ENCODE assay signal across 11 mouse cellular contexts in the genomic region with DNA sequence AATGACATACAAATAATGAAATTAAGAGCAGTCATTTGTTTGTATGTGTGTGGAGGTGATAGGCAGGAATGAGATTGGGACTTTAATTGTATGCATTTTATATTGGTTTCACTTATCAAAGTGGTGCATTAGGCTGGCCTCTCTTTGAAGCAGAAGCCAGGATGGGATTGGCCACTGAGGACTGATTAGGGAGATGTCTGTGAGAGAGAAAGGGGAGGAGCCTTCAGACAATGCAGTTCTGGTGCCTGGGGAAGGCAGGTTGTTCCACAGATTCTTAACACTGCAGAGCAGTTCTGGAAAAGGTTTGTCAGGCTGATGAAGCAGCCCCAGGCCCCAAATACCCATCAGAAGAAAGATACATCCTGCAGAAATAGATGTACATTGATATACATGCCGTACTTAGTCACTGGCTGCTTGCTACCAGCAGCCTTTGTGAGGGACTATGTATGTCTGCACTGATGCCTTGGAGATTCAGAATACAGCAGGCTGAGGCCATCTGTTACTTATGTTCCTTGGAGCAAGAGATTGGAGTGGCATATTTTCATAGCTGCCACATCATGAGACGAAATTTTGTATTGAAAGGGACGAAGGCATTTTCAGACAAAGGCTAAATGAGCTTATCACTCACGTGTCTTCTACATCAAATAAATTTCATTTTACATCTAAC. TPM values are rescaled to one million over a fixed set of nuclear protein-coding genes. Genes with fewer than 3 reads are reported as not detected.
DNase-seq lines count a peak whose midpoint lies in the region; ATAC-seq and TF ChIP-seq lines count a peak whose summit lies in the region.
"Had no signal": no experiment of that assay in that cellular context is flagged by ENCODE, and none has a peak within 500 bp of the region (broad histone marks: within the 10 kb centered on the region; RNA-seq: fewer than 3 reads in every experiment).

No protein-coding gene starts in this region.

- H3K4me3 ChIP-seq in forebrain, embryonic 11.5 days (ENCODE audit: low read depth, low read length), result no peak overlapping the region
- no peak overlapping the region for H3K4me3 ChIP-seq in forebrain, embryonic 10.5 days
- H3K4me3 ChIP-seq in hindbrain, postnatal 0 days (ENCODE audit: low read length), result no peak overlapping the region
- no peak overlapping the region for H3K4me3 ChIP-seq in neural tube, embryonic 14.5 days (ENCODE audit: low read depth, low read length)
- H3K4me3 ChIP-seq: gastrocnemius, adult 2 months; limb, embryonic 12.5 days had no signal

- ATAC-seq in forebrain, embryonic 11.5 days (replicated peaks; ENCODE audit: low FRiP score), result 0 out of 2 replicates have a peak, but pooled peaks have one; percentile 63
- ATAC-seq in hindbrain, postnatal 0 days, result peak; percentile 80
- ATAC-seq in neural tube, embryonic 14.5 days (ENCODE audit: low read depth), result peak; percentile 91

- H3K4me1 ChIP-seq in forebrain, embryonic 11.5 days (replicated peaks; ENCODE audit: control insufficient read depth, insufficient read depth, low read length), result no peaks in the 10 kb centered on the region
- 0 out of 2 replicates have a peak, but pooled peaks cover 3% of the 10 kb centered on the region for H3K4me1 ChIP-seq in forebrain, embryonic 10.5 days
- H3K4me1 ChIP-seq in hindbrain, postnatal 0 days (ENCODE audit: insufficient read depth, low read length), result no peaks in the 10 kb centered on the region
- no peaks in the 10 kb centered on the region for H3K4me1 ChIP-seq in neural tube, embryonic 14.5 days (ENCODE audit: control insufficient read depth, insufficient read depth, low read length)
- H3K4me1 ChIP-seq: limb, embryonic 12.5 days had no signal

- H3K9ac ChIP-seq in forebrain, embryonic 11.5 days (ENCODE audit: low read length), result no peak overlapping the region
- no peak overlapping the region for H3K9ac ChIP-seq in hindbrain, postnatal 0 days (replicated peaks; ENCODE audit: low read length)
- H3K9ac ChIP-seq in neural tube, embryonic 14.5 days (replicated peaks; ENCODE audit: low read depth, low read length), result no peak overlapping the region
- H3K9ac ChIP-seq: limb, embryonic 12.5 days had no signal

- H3K36me3 ChIP-seq in forebrain, embryonic 11.5 days (ENCODE audit: control insufficient read depth, insufficient read depth, low read length), result no peaks in the 10 kb centered on the region
- H3K36me3 ChIP-seq in forebrain, embryonic 10.5 days (replicated peaks), result no peaks in the 10 kb centered on the region
- H3K36me3 ChIP-seq in hindbrain, postnatal 0 days (ENCODE audit: insufficient read depth, low read length), result no peaks in the 10 kb centered on the region
- H3K36me3 ChIP-seq in neural tube, embryonic 14.5 days (ENCODE audit: control insufficient read depth, insufficient read depth, low read length), result no peaks in the 10 kb centered on the region
- H3K36me3 ChIP-seq: limb, embryonic 12.5 days had no signal

- H3K27me3 ChIP-seq in forebrain, embryonic 11.5 days (ENCODE audit: control insufficient read depth, insufficient read depth, low read length), result no peaks in the 10 kb centered on the region
- no peaks in the 10 kb centered on the region; the same call in 1 of the 2 replicates for H3K27me3 ChIP-seq in forebrain, embryonic 10.5 days (ENCODE audit: poor library complexity, severe bottlenecking)
- no peaks in the 10 kb centered on the region for H3K27me3 ChIP-seq in hindbrain, postnatal 0 days (ENCODE audit: insufficient read depth, low read length)
- no peaks in the 10 kb centered on the region for H3K27me3 ChIP-seq in neural tube, embryonic 14.5 days (ENCODE audit: control insufficient read depth, insufficient read depth, low read length)

- H3K27ac ChIP-seq in forebrain, embryonic 11.5 days (ENCODE audit: low read depth, low read length), result peak overlapping the region; percentile 41; the same call in 1 of the 2 replicates
- no peak overlapping the region for H3K27ac ChIP-seq in forebrain, embryonic 10.5 days
- H3K27ac ChIP-seq in hindbrain, postnatal 0 days, result peak overlapping the region; percentile 70; the same call in 1 of the 2 replicates
- H3K27ac ChIP-seq in neural tube, embryonic 14.5 days (ENCODE audit: low read depth, low read length), result peak overlapping the region; percentile 78
- H3K27ac ChIP-seq: gastrocnemius, adult 2 months; limb, embryonic 12.5 days; macrophage had no signal

- DNase-seq in forebrain, embryonic 11.5 days (ENCODE audit: low spot score), result no peak
- no peak for DNase-seq in forebrain, embryonic 10.5 days (ENCODE audit: extremely low spot score, low spot score)
- peak; percentile 21 to 37 for DNase-seq in cerebellum, postnatal 25 days
- DNase-seq in hindbrain, postnatal 0 days (ENCODE audit: low spot score), result peak; percentile 51
- no peak for DNase-seq in thymus, postnatal 36 days
- no peak for DNase-seq in thymus, postnatal 14 days
- DNase-seq in c-Kit-positive CD71-positive TER-119-positive erythroid progenitor cells, embryonic 14.5 days (ENCODE audit: low spot score), result no peak
- DNase-seq: gastrocnemius, adult 2 months had no signal

- no peak for TF ChIP-seq CTCF in hindbrain, postnatal 0 days (IDR thresholded peaks at IDR 0.05; ENCODE audit: low read depth)

- H3K4me2 ChIP-seq in forebrain, embryonic 11.5 days (ENCODE audit: low read depth, low read length, severe bottlenecking), result no peak overlapping the region
- H3K4me2 ChIP-seq in hindbrain, postnatal 0 days (ENCODE audit: low read depth, low read length), result no peak overlapping the region
- H3K4me2 ChIP-seq in neural tube, embryonic 14.5 days (ENCODE audit: low read depth, low read length), result no peak overlapping the region
- H3K4me2 ChIP-seq: limb, embryonic 12.5 days had no signal

- H3K9me3 ChIP-seq in forebrain, embryonic 11.5 days (ENCODE audit: control insufficient read depth, low read length), result no peaks in the 10 kb centered on the region
- no peaks in the 10 kb centered on the region for H3K9me3 ChIP-seq in forebrain, embryonic 10.5 days
- no peaks in the 10 kb centered on the region for H3K9me3 ChIP-seq in hindbrain, postnatal 0 days (ENCODE audit: low read length)
- no peaks in the 10 kb centered on the region for H3K9me3 ChIP-seq in neural tube, embryonic 14.5 days (ENCODE audit: control insufficient read depth, low read length)
- H3K9me3 ChIP-seq: limb, embryonic 12.5 days had no signal

- WGBS in forebrain, embryonic 11.5 days, result 86% methylated on average over 4 of the region's 4 CpGs
- WGBS in forebrain, embryonic 10.5 days, result 83% methylated on average over 4 of the region's 4 CpGs
- 50% methylated on average over 4 of the region's 4 CpGs for WGBS in hindbrain, postnatal 0 days
- 56% methylated on average over 4 of the region's 4 CpGs for WGBS in neural tube, embryonic 14.5 days

RNA-seq across cellular contexts. Expression of gene Med14, which starts 29.9 kb away (rescaled TPM):
- 31.9 and 33.1 TPM in 2 replicates for polyA plus RNA-seq in forebrain, embryonic 11.5 days (2014; fragmentation: Nextera tagmentation; extraction: Ambion mirVana)
- polyA plus RNA-seq in forebrain, embryonic 10.5 days (2016; fragmentation: Nextera tagmentation; extraction: Ambion mirVana), result 13.8 and 14.1 TPM in 2 replicates
- 28.0 and 28.4 TPM in 2 replicates for total RNA-seq in hindbrain, postnatal 0 days (2014; rRNA removed)
- 8.0 and 8.8 TPM in 2 replicates for polyA plus RNA-seq in hindbrain, postnatal 0 days (2015; fragmentation: Nextera tagmentation; extraction: Ambion mirVana)
- polyA plus RNA-seq in neural tube, embryonic 14.5 days (2014; fragmentation: Nextera tagmentation; extraction: Ambion mirVana), result 23.2 TPM in 2 replicates

Comparison
In these comparisons a context has a peak if more than half of its experiments do, and no peak if none do; other contexts are left out.
1. DNase-seq: peak in cerebellum, postnatal 25 days (2 of 2) and hindbrain, postnatal 0 days (single experiment); none in forebrain, embryonic 11.5 days (single experiment), forebrain, embryonic 10.5 days (single experiment), thymus, postnatal 36 days (0 of 2), thymus, postnatal 14 days (single experiment) and c-Kit-positive CD71-positive TER-119-positive erythroid progenitor cells, embryonic 14.5 days (single experiment).
2. Peak in every context shown above with its lines, with median percentiles within 50 percentile points of each other: ATAC-seq.